Mouse (Mus musculus) layer of hippocampus, adult 2 months (tissue): ENCODE data around the gene Ddx6. TPM values are rescaled to one million over a fixed set of nuclear protein-coding genes. Genes with fewer than 3 reads are reported as not detected.
"Not testable (repeated sequence)": the region's sequence is repeated elsewhere in the genome, so short reads cannot be mapped to it uniquely, and the experiment has no call there.

Source experiments
- DNase-seq, 2 experiments: peaks; one replicate each; pipeline ENCODE4 v3.0.0; 2022; ENCODE audit warnings: low spot score in 2 of 2
- H3K27ac ChIP-seq: fragments of 200-600 bp; 2 replicates; pipeline ENCODE4 v1.8.1; 2022
- H3K4me3 ChIP-seq: fragments of 200-600 bp; 2 replicates; pipeline ENCODE4 v1.8.1; 2022; ENCODE audit warnings: mild to moderate bottlenecking
- CTCF ChIP-seq: fragments of 200-600 bp; conservative IDR thresholded peaks from 2 replicates; pipeline ENCODE4 v1.8.1; 2022; ENCODE audit warnings: antibody characterized with exemption, mild to moderate bottlenecking, moderate library complexity
- total RNA-seq, 2 experiments: library from RNA; stranded (reverse); gene quantifications; 2 replicates each; pipeline ENCODE4 v1.2.3; 2021

Gene Ddx6
- total RNA-seq, 2 experiments from 2014 or later = 132 to 135 TPM

DNA sequence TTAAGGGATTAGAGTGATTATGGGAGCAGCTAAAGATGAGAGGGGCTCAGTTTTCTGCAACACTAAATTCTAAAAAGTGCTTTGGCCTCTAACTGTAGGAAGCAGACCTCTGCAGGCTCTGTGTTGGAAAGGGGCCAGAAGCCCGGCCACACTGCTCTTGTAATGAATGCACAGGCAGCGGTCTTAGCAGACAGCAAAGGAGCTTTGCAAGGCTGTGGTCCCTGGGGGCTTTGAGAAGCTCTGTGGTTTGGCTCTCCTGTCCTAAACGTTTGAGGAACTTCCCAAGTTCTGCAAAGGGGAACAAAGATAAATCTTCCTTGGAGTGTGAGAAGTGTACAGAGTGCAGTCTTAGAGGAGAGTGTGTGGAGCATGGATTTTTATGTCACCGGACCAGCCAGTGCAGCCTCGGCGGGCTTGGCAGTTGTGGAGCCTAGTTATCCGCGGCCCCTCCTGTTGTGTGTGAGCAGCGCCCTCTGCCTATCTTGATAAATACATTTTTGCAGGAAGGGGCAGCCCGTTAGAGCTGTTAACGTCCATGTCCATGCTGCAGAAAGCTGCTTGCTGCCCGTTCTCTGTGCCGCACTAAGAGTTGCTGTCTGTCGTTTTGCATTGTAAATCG lies 33.0 kb downstream of the Ddx6 start:
- no peak overlapping the region for H3K4me3 ChIP-seq
- H3K27ac ChIP-seq = no peak overlapping the region
- TF ChIP-seq CTCF = peak; percentile 57
- DNase-seq = peak in 1 of 2 experiments; percentile 43

- not testable (repeated sequence) for DNase-seq, H3K4me3 ChIP-seq, H3K27ac ChIP-seq
Observed at GRCm38 (mm10) chr9:44638726-44639125, 34.0 kb downstream of the Ddx6 start.

GRCm38 (mm10) chr9:44640028-44640427 lies 35.3 kb downstream of the Ddx6 start:
- not testable (repeated sequence) for H3K4me3 ChIP-seq, DNase-seq, H3K27ac ChIP-seq

GRCm38 (mm10) chr9:44640646-44641357 lies 36.1 kb downstream of the Ddx6 start:
- Histone ChIP-seq H3K4me3 (no peak overlapping the region), H3K27ac (no peak overlapping the region)
- TF ChIP-seq CTCF = no peak; the same call in 1 of the 2 replicates

GRCm38 (mm10) chr9:44641616-44642015 lies 36.9 kb downstream of the Ddx6 start:
- no peak for TF ChIP-seq CTCF
- Histone ChIP-seq H3K4me3 (no peak overlapping the region), H3K27ac (no peak overlapping the region)
- no peak for DNase-seq

More at GRCm38 (mm10) chr9:44640646-44641357, 36.1 kb downstream of the Ddx6 start:
- no peak for DNase-seq

DNA sequence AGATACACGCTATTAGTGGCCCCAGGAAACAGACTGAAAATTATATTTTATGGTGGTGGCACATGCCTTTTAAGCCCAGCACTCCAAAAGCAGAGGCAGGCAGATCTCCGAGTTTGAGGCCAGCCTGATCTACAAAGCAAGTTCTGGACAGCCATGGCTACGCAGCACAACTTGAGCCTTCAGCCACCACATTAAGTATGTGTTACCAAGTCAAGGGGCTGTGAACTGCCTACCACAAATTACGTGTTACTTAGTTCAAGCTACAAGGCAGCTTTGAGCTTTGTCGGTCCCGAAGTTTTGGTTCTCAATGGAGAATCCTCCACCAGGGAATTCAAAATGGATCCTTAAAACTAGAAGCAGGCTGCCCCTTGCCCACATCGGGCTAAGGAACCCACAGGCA lies 38.4 kb downstream of the Ddx6 start:
- no peak for TF ChIP-seq CTCF
- H3K27ac ChIP-seq = no peak overlapping the region
- DNase-seq = no peak
- H3K4me3 ChIP-seq = no peak overlapping the region

- Histone ChIP-seq H3K27ac (no peak overlapping the region), H3K4me3 (no peak overlapping the region)
- no peak for TF ChIP-seq CTCF
- no peak for DNase-seq
Observed at GRCm38 (mm10) chr9:44644186-44644585, 39.5 kb downstream of the Ddx6 start.

DNA sequence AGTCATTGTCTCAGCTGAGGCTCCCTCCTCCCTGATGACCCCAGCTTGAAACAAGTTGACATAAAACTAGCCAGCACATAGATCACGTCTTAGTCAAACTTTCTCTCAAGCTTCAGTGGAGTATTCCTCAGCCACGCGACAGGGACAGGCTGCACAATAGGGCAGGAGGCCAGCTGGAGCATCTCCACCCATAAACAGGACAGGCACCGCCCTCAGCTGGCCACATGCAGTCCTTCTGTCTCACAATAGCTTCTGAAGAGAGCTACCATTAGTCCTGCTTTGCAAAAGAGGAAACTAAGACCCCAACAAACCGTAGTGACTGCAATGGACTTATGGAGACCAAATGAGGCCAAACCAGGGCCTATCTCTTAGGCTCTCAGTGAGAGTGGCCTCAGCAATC lies 40.8 kb downstream of the Ddx6 start:
- no peak for DNase-seq
- TF ChIP-seq CTCF = peak; percentile 32
- H3K27ac ChIP-seq = no peak overlapping the region
- H3K4me3 ChIP-seq = no peak overlapping the region

- H3K27ac ChIP-seq = no peak overlapping the region
- TF ChIP-seq CTCF = no peak
- DNase-seq = no peak
- H3K4me3 ChIP-seq = no peak overlapping the region
Observed at GRCm38 (mm10) chr9:44645924-44646323, 41.2 kb downstream of the Ddx6 start.

DNA sequence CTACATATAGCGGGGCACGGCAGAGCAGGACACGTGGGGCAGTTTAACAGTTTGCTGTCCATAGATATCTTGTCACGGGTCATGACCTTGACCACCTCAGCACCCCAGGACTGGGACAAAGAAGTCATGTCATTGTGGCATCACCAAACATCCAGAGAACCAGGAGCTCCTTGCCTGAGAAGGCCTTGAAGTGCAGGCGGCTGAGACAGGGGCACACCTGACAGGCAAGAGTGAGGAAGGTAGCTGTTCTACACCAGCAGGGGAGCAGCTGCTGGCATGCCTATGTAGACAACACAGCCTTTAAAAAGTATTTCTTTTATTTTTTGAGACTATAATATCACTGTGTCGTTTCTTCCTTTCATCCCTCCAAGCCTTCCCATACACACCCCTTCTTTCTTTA lies 41.7 kb downstream of the Ddx6 start:
- no peak overlapping the region for H3K4me3 ChIP-seq
- TF ChIP-seq CTCF = no peak
- no peak for DNase-seq
- H3K27ac ChIP-seq = no peak overlapping the region

GRCm38 (mm10) chr9:44647026-44647425 lies 42.3 kb downstream of the Ddx6 start:
- no peak overlapping the region for H3K4me3 ChIP-seq
- no peak overlapping the region for H3K27ac ChIP-seq
- no peak for DNase-seq
- no peak for TF ChIP-seq CTCF

GRCm38 (mm10) chr9:44647656-44648055 lies 43.0 kb downstream of the Ddx6 start:
- H3K4me3 ChIP-seq = no peak overlapping the region
- no peak for DNase-seq
- no peak overlapping the region for H3K27ac ChIP-seq
- no peak for TF ChIP-seq CTCF

- no peak for DNase-seq
- H3K4me3 ChIP-seq = no peak overlapping the region
- H3K27ac ChIP-seq = no peak overlapping the region
- TF ChIP-seq CTCF = no peak
Observed at GRCm38 (mm10) chr9:44648881-44649281, 44.2 kb downstream of the Ddx6 start.

- TF ChIP-seq CTCF = peak; percentile 91
- H3K27ac ChIP-seq = no peak overlapping the region
- no peak overlapping the region for H3K4me3 ChIP-seq
- DNase-seq = peak; percentile 53 to 71
Observed at GRCm38 (mm10) chr9:44652027-44652426, 47.3 kb downstream of the Ddx6 start.
